Mouse (Mus musculus) heart, postnatal 0 days (tissue): Measurements from ENCODE around the gene Rtbdn. TPM values are rescaled to one million over a fixed set of nuclear protein-coding genes. Genes with fewer than 3 reads are reported as not detected.
A peak's percentile ranks its signal among the peaks of the same experiment; 100 is the strongest.

Experiments used
- ATAC-seq: fragments of 200-750 bp; cut with Nextera tagmentation; 2 replicates; pipeline ENCODE4 v1.8.0; 2017; ENCODE audit warnings: low read depth, moderate number of reproducible peaks, moderate library complexity; ENCODE audit not compliant: insufficient read depth
- DNase-seq: peaks from one replicate; pipeline ENCODE4 v3.0.0-alpha.2; 2016; ENCODE audit warnings: low spot score
- H3K27ac ChIP-seq: fragments of 300-500 bp; sonication (generic); 2 replicates; pipeline ENCODE4 v1.5.1; 2014; ENCODE audit warnings: low read depth, mild to moderate bottlenecking
- H3K27me3 ChIP-seq: fragments of 300-500 bp; sonication (generic); 2 replicates; pipeline ENCODE4 v1.6.1; 2014; ENCODE audit warnings: low read length, mixed read lengths; ENCODE audit not compliant: control insufficient read depth, insufficient read depth
- H3K36me3 ChIP-seq: fragments of 300-500 bp; sonication (generic); replicated peaks from 2 replicates; pipeline ENCODE4 v1.6.1; 2014; ENCODE audit warnings: low read length, mixed read lengths; ENCODE audit not compliant: control insufficient read depth, insufficient read depth
- H3K4me1 ChIP-seq: fragments of 300-500 bp; sonication (generic); 2 replicates; pipeline ENCODE4 v1.6.1; 2014; ENCODE audit warnings: antibody characterized with exemption; ENCODE audit not compliant: control insufficient read depth, insufficient read depth
- H3K4me2 ChIP-seq: fragments of 300-500 bp; sonication (generic); 2 replicates; pipeline ENCODE4 v1.6.1; 2014; ENCODE audit warnings: low read depth, mild to moderate bottlenecking, low read length, moderate library complexity
- H3K4me3 ChIP-seq: fragments of 300-500 bp; sonication (generic); 2 replicates; pipeline ENCODE4 v1.5.1; 2014; ENCODE audit warnings: low read depth, low read length
- H3K9ac ChIP-seq: fragments of 300-500 bp; sonication (generic); replicated peaks from 2 replicates; pipeline ENCODE4 v1.6.1; 2014; ENCODE audit warnings: low read depth, low read length, mixed read lengths
- H3K9me3 ChIP-seq: fragments of 300-500 bp; sonication (generic); replicated peaks from 2 replicates; pipeline ENCODE4 v1.6.1; 2016; ENCODE audit warnings: low read length; ENCODE audit not compliant: control insufficient read depth
- CTCF ChIP-seq: IDR thresholded peaks from 2 replicates; pipeline ENCODE4 v1.5.1; 2016; ENCODE audit warnings: antibody characterized with exemption, control low read depth, low read depth
- EP300 ChIP-seq: IDR thresholded peaks from 2 replicates; pipeline ENCODE4 v1.6.1; 2016; ENCODE audit warnings: antibody characterized with exemption, low read depth
- WGBS: fragments of 180-500 bp; shearing (Covaris S2); extraction: QIAGEN DNeasy Blood & Tissue Kit; methylation state at CpG from one replicate; pipeline ENCODE4 v1.1.7; 2014; 5-methylcytosine and 5-hydroxymethylcytosine counted together
- polyA plus RNA-seq: library from polyadenylated mRNA; unstranded; fragments of >200 nt; fragmentation: Nextera tagmentation; extraction: Ambion mirVana; gene quantifications from 2 replicates; pipeline ENCODE4 v1.2.1, GENCODE M21; 2015
- total RNA-seq: library from RNA; depleted of rRNA; stranded (reverse); fragments of >200 nt; gene quantifications from 2 replicates; pipeline ENCODE4 v1.2.3, GENCODE M21; 2014; ENCODE audit warnings: low replicate concordance

Rtbdn gene
- total and polyA plus RNA-seq, 2 experiments from 2014 or later, result 0.10 TPM; not detected in 1

- Histone ChIP-seq H3K9ac (no peak overlapping the region), H3K9me3 (no peaks in the 10 kb centered on the region), H3K27me3 (peaks cover 44% of the 10 kb centered on the region), H3K27ac (no peak overlapping the region), H3K4me2 (no peak overlapping the region), H3K4me1 (no peaks in the 10 kb centered on the region), H3K4me3 (no peak overlapping the region), H3K36me3 (no peaks in the 10 kb centered on the region)
- DNase-seq, result no peak
- TF ChIP-seq CTCF, result no peak
- TF ChIP-seq EP300, result no peak
- WGBS, result 47% methylated on average over 7 of the region's 7 CpGs
- ATAC-seq, result no peak
These were observed 21.2 kb upstream of the Rtbdn start for GRCm38 (mm10) chr8:84925557-84925956.

- no peak overlapping the region for H3K27ac ChIP-seq
- WGBS, result 81% methylated on average over 1 of the region's 1 CpGs
- no peak overlapping the region for H3K4me2 ChIP-seq
- TF ChIP-seq EP300 (no peak), CTCF (no peak)
- H3K27me3 ChIP-seq, result peaks cover 51% of the 10 kb centered on the region
- no peak overlapping the region for H3K4me3 ChIP-seq
- H3K4me1 ChIP-seq, result no peaks in the 10 kb centered on the region
- H3K36me3 ChIP-seq, result no peaks in the 10 kb centered on the region
- no peak overlapping the region for H3K9ac ChIP-seq
- no peaks in the 10 kb centered on the region for H3K9me3 ChIP-seq
- DNase-seq, result no peak
- ATAC-seq, result no peak
These were observed 19.3 kb upstream of the Rtbdn start for GRCm38 (mm10) chr8:84927513-84927912.

GRCm38 (mm10) chr8:84928456-84929306, 18.1 kb upstream of the Rtbdn start:
- Histone ChIP-seq H3K9ac (no peak overlapping the region), H3K4me2 (peak overlapping the region; percentile 55), H3K4me3 (0 out of 2 replicates have a peak overlapping the region, but pooled peaks have one; percentile 11), H3K27me3 (peaks cover 54% of the 10 kb centered on the region), H3K4me1 (no peaks in the 10 kb centered on the region), H3K9me3 (no peaks in the 10 kb centered on the region), H3K36me3 (no peaks in the 10 kb centered on the region), H3K27ac (no peak overlapping the region)
- TF ChIP-seq CTCF, result peak; percentile 69
- TF ChIP-seq EP300, result no peak
- WGBS, result 5% methylated on average over 47 of the region's 52 CpGs
- ATAC-seq (peak; percentile 73; the same call in 1 of the 2 replicates), DNase-seq (no peak)

- no peak for DNase-seq
- Histone ChIP-seq H3K4me2 (no peak overlapping the region), H3K4me1 (no peaks in the 10 kb centered on the region), H3K4me3 (no peak overlapping the region), H3K9me3 (no peaks in the 10 kb centered on the region), H3K27me3 (peaks cover 63% of the 10 kb centered on the region), H3K9ac (no peak overlapping the region), H3K36me3 (no peaks in the 10 kb centered on the region), H3K27ac (no peak overlapping the region)
- TF ChIP-seq EP300 (no peak), CTCF (no peak)
- 80% methylated on average over 13 of the region's 13 CpGs for WGBS
- ATAC-seq, result no peak
These were observed 16.2 kb upstream of the Rtbdn start for GRCm38 (mm10) chr8:84930582-84930981.

GRCm38 (mm10) chr8:84933767-84934559, 12.8 kb upstream of the Rtbdn start:
- no peak overlapping the region for H3K4me2 ChIP-seq
- H3K4me3 ChIP-seq, result no peak overlapping the region
- no peaks in the 10 kb centered on the region for H3K36me3 ChIP-seq
- no peak overlapping the region for H3K9ac ChIP-seq
- H3K4me1 ChIP-seq, result 0 out of 2 replicates have a peak, but pooled peaks cover 6% of the 10 kb centered on the region
- peaks cover 83% of the 10 kb centered on the region for H3K27me3 ChIP-seq
- 73% methylated on average over 16 of the region's 16 CpGs for WGBS
- DNase-seq (no peak), ATAC-seq (no peak)
- TF ChIP-seq CTCF (no peak), EP300 (no peak)
- H3K27ac ChIP-seq, result no peak overlapping the region
- H3K9me3 ChIP-seq, result no peaks in the 10 kb centered on the region
